Comparison of ENCODE assay signal across 7 mouse cellular contexts in genomic region chr4:132776764-132777163, GRCm38 (mm10). TPM values are rescaled to one million over a fixed set of nuclear protein-coding genes. Genes with fewer than 3 reads are reported as not detected.
DNase-seq lines count a peak whose midpoint lies in the region; ATAC-seq and TF ChIP-seq lines count a peak whose summit lies in the region.

No protein-coding gene starts in this region.

- DNase-seq in cerebellum, postnatal 10 days: peak; percentile 68 to 70
- peak; percentile 52 for DNase-seq in gastrocnemius, postnatal 14 days
- DNase-seq in layer of hippocampus, postnatal 10 days (ENCODE audit: low spot score in 2 of 2): peak; percentile 79 to 81
- DNase-seq in spleen, postnatal 14 days (ENCODE audit: low spot score in 2 of 2): peak; percentile 65 to 76

- no peaks in the 10 kb centered on the region for H3K79me3 ChIP-seq in C2C12 (ENCODE audit: low read depth)

- intact Hi-C loops in gastrocnemius, postnatal 14 days (cut with DNase I; ENCODE audit: low total_unique reads): no loop called here

- TF ChIP-seq POLR2A in ES-Bruce4 (IDR thresholded peaks at IDR 0.05; ENCODE audit: insufficient read depth, low read length): no peak

- TF ChIP-seq CTCF in C2C12 (IDR thresholded peaks at IDR 0.05; ENCODE audit: control insufficient read depth, insufficient read depth, insufficient read length) (peak; percentile 53), ES-Bruce4 (IDR thresholded peaks at IDR 0.05; ENCODE audit: low read depth, low read length) (peak; percentile 84)

- H3K9ac ChIP-seq in ES-Bruce4 (ENCODE audit: low read depth, poor library complexity, severe bottlenecking): no peak overlapping the region

- H3K9me3 ChIP-seq in ES-Bruce4 (replicated peaks; ENCODE audit: control insufficient read depth, insufficient read depth, low read length, poor library complexity, severe bottlenecking): no peaks in the 10 kb centered on the region

- peaks cover 80% of the 10 kb centered on the region for H3K36me3 ChIP-seq in C2C12 (ENCODE audit: control insufficient read depth, insufficient read depth)
- peaks cover 73% of the 10 kb centered on the region for H3K36me3 ChIP-seq in ES-Bruce4 (ENCODE audit: control insufficient read depth, insufficient read depth, low read length, poor library complexity, severe bottlenecking)

- H3K4me1 ChIP-seq in ES-Bruce4 (ENCODE audit: control insufficient read depth, insufficient read depth, low read length): no peaks in the 10 kb centered on the region

- no peak for TF ChIP-seq EP300 in ES-Bruce4 (IDR thresholded peaks at IDR 0.05; ENCODE audit: insufficient read depth, low read depth, low read length)

- H3K79me2 ChIP-seq in C2C12 (ENCODE audit: control insufficient read depth, insufficient read depth): no peaks in the 10 kb centered on the region

- peak; percentile 76 for ATAC-seq in megakaryocyte progenitor cell, adult 5-6 weeks (replicated peaks; ENCODE audit: poor library complexity)

- H3ac ChIP-seq in C2C12 (ENCODE audit: control insufficient read depth, insufficient read length, low read depth): no peak overlapping the region

- H3K4me3 ChIP-seq in C2C12 (ENCODE audit: insufficient read depth, poor library complexity, severe bottlenecking): no peak overlapping the region
- no peak overlapping the region for H3K4me3 ChIP-seq in ES-Bruce4 (ENCODE audit: low read depth, low read length)

- H3K27ac ChIP-seq in ES-Bruce4 (ENCODE audit: insufficient read depth, low read length): peak overlapping the region; percentile 8

- H3K27me3 ChIP-seq in C2C12 (ENCODE audit: control insufficient read depth, insufficient read depth, insufficient read length): no peaks in the 10 kb centered on the region
- H3K27me3 ChIP-seq in ES-Bruce4 (ENCODE audit: control insufficient read depth, insufficient read depth, low read length, poor library complexity, severe bottlenecking): no peaks in the 10 kb centered on the region

TF ChIP-seq in C2C12, 6 proteins besides CTCF, POLR2A, EP300 and RAD21:
- TF ChIP-seq CEBPB (IDR thresholded peaks at IDR 0.05; ENCODE audit: low read depth) (no peak), FOSL1 (IDR thresholded peaks at IDR 0.05; ENCODE audit: insufficient read depth, low read length, poor library complexity, severe bottlenecking) (no peak), MYOG (IDR thresholded peaks at IDR 0.05; ENCODE audit: control insufficient read depth, extremely low read depth, insufficient read length) (no peak), MAX (IDR thresholded peaks at IDR 0.05) (no peak), MYOD1 (IDR thresholded peaks at IDR 0.05; ENCODE audit: control insufficient read depth, insufficient read length, low read depth) (no peak)

RNA-seq across cellular contexts. Expression of gene Rpa2, which starts 8.6 kb away (rescaled TPM):
- polyA plus RNA-seq in C2C12 (2012; fragmentation: generic; extraction: Trizol): 63.9 TPM
- polyA plus RNA-seq in ES-Bruce4 (2011; ENCODE audit: insufficient read depth, insufficient read length, low read depth, missing spikeins): 78.2 and 78.7 TPM in 2 replicates
- total RNA-seq in gastrocnemius, postnatal 14 days (2021): 10 to 100 TPM; 14.1 to 14.9 TPM
- total RNA-seq in layer of hippocampus, postnatal 10 days (2021): 10 to 100 TPM; 14.1 to 15.7 TPM
- 62.3 and 65.5 TPM in 2 replicates for total RNA-seq in megakaryocyte progenitor cell, adult 5-6 weeks (2015)
- total RNA-seq in megakaryocyte progenitor cell, adult 5-6 weeks (2017): 56.2 and 68.4 TPM in 2 replicates

RNA-seq across cellular contexts. Expression of gene Themis2, which starts 19.4 kb away (rescaled TPM):
- polyA plus RNA-seq in C2C12 (2012; fragmentation: generic; extraction: Trizol) (not detected), ES-Bruce4 (2011; ENCODE audit: insufficient read depth, insufficient read length, low read depth, missing spikeins) (0.72 and 0.84 TPM in 2 replicates)
- 1 to 10 TPM; 1.5 to 1.7 TPM for total RNA-seq in gastrocnemius, postnatal 14 days (2021)
- total RNA-seq in layer of hippocampus, postnatal 10 days (2021): under 1 TPM; 0.71 to 0.87 TPM
- total RNA-seq in megakaryocyte progenitor cell, adult 5-6 weeks (2015): 27.5 and 35.0 TPM in 2 replicates
- total RNA-seq in megakaryocyte progenitor cell, adult 5-6 weeks (2017): 18.9 and 23.6 TPM in 2 replicates

RNA-seq across cellular contexts. Expression of gene Smpdl3b, which starts 19.7 kb away (rescaled TPM):
- polyA plus RNA-seq in C2C12 (2012; fragmentation: generic; extraction: Trizol): 21.4 TPM
- polyA plus RNA-seq in ES-Bruce4 (2011; ENCODE audit: insufficient read depth, insufficient read length, low read depth, missing spikeins): 6.3 and 6.4 TPM in 2 replicates
- 1 to 10 TPM; 1.9 to 3.0 TPM for total RNA-seq in gastrocnemius, postnatal 14 days (2021)
- 1 to 10 TPM in 1 of 2 experiments, under 1 TPM in 1; 0.87 to 1.2 TPM for total RNA-seq in layer of hippocampus, postnatal 10 days (2021)
- 0.07 TPM in 1 of 2 replicates, not detected in the other for total RNA-seq in megakaryocyte progenitor cell, adult 5-6 weeks (2015)
- total RNA-seq in megakaryocyte progenitor cell, adult 5-6 weeks (2017): 0.33 TPM in 1 of 2 replicates, not detected in the other

RNA-seq across cellular contexts. Expression of gene Xkr8, which starts 44.4 kb away (rescaled TPM):
- polyA plus RNA-seq in C2C12 (2012; fragmentation: generic; extraction: Trizol) (4.7 TPM), ES-Bruce4 (2011; ENCODE audit: insufficient read depth, insufficient read length, low read depth, missing spikeins) (6.3 and 8.1 TPM in 2 replicates)
- total RNA-seq in gastrocnemius, postnatal 14 days (2021): 1 to 10 TPM; 1.6 to 1.9 TPM
- 1 to 10 TPM; 2.2 to 2.8 TPM for total RNA-seq in layer of hippocampus, postnatal 10 days (2021)
- 2.6 and 3.9 TPM in 2 replicates for total RNA-seq in megakaryocyte progenitor cell, adult 5-6 weeks (2015)
- 3.4 and 4.8 TPM in 2 replicates for total RNA-seq in megakaryocyte progenitor cell, adult 5-6 weeks (2017)

Comparison
In these comparisons a context has a peak if more than half of its experiments do, and no peak if none do; other contexts are left out.
1. RNA of gene Themis2, which starts 19.4 kb away (total RNA-seq): 18.9 to 35.0 TPM in megakaryocyte progenitor cell, adult 5-6 weeks; 1.5 to 1.7 TPM in gastrocnemius, postnatal 14 days and 0.71 to 0.87 TPM in layer of hippocampus, postnatal 10 days; every median in the first group is over 4 times any median in the second.
2. Peak in every context shown above with its lines, with median percentiles within 50 percentile points of each other: DNase-seq.